Mouse (Mus musculus): ENCODE measurements around the gene Cysrt1. TPM values are rescaled to one million over a fixed set of nuclear protein-coding genes. Genes with fewer than 3 reads are reported as not detected.

Cysrt1 gene
- polyA plus RNA-seq, 1 experiment from 2014 or later = 0.75 TPM

GRCm38 (mm10) chr2:25288734-25289345, 46.6 kb upstream of the Cysrt1 start:
- no peak for TF ChIP-seq CTCF (IDR thresholded peaks at IDR 0.05; ENCODE audit: low read depth)
- peaks cover 12% of the 10 kb centered on the region; the same call in 1 of the 2 replicates for H3K4me1 ChIP-seq (replicated peaks; ENCODE audit: insufficient read depth, low read length)
- H3K9me3 ChIP-seq (replicated peaks; ENCODE audit: low read length) = no peaks in the 10 kb centered on the region
- DNase-seq (ENCODE audit: low spot score) (no peak), ATAC-seq (replicated peaks; ENCODE audit: low FRiP score, low read depth) (no peak)
- H3K9ac ChIP-seq (ENCODE audit: low read depth, low read length) = no peak overlapping the region
- H3K4me2 ChIP-seq (ENCODE audit: low read length) = no peak overlapping the region
- 81% methylated on average over 7 of the region's 7 CpGs for WGBS
- H3K27me3 ChIP-seq (ENCODE audit: insufficient read depth, low read length) = peaks cover 49% of the 10 kb centered on the region
- H3K4me3 ChIP-seq (replicated peaks; ENCODE audit: low read depth, low read length) = no peak overlapping the region
- H3K36me3 ChIP-seq (ENCODE audit: insufficient read depth, low read length) = peaks cover 22% of the 10 kb centered on the region
- no peak overlapping the region for H3K27ac ChIP-seq

DNA sequence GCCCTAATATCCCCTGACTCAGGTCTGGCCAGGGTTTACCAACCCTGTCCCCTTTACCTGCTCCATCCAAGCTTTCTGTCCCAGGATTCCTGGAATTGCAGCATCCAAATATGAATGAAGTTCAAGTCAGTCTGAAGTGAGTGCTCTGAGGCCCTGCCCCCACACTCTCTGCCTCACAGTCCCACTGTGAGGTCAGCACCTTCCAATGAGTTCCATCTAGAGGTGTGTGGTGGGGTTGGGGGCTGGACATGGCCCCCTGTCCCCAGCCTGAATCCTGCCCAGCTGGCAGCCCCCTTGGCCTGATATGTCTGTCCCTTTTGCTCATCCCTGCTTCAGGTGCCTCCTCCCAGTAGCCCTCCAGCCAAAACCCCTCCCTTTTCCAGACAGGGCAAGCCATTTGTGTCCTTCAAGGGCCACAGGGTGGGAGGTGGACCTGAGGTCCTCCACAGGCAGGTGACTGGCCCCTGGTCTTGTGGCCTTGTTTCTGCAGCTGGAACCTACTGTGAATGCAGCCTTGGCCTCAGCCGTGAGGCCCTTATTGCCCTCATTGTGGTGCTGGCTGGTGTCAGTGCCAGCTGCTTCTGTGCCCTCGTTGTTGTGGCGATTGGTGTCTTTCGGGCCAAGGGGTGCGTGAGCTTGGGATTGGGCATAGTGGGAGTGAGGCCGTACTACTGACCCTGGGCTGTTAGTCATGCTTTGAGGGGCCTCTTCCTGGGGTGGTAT, 45.8 kb upstream of the Cysrt1 start, which contains the start of gene Tmem210:
Gene Tmem210 (plus strand): TSS at position 219 of the 723 bp plus-strand sequence.
- Histone ChIP-seq H3K9me3 (replicated peaks; ENCODE audit: low read length) (no peaks in the 10 kb centered on the region), H3K4me3 (replicated peaks; ENCODE audit: low read depth, low read length) (no peak within 1 kb of the TSS), H3K36me3 (ENCODE audit: insufficient read depth, low read length) (peaks cover 29% of the 10 kb centered on the region), H3K27ac (peak within 1 kb of the TSS; percentile 55), H3K27me3 (ENCODE audit: insufficient read depth, low read length) (peaks cover 49% of the 10 kb centered on the region), H3K9ac (ENCODE audit: low read depth, low read length) (no peak within 1 kb of the TSS), H3K4me2 (ENCODE audit: low read length) (no peak within 1 kb of the TSS), H3K4me1 (replicated peaks; ENCODE audit: insufficient read depth, low read length) (peaks cover 12% of the 10 kb centered on the region; the same call in 1 of the 2 replicates)
- 82% methylated on average over 6 of the region's 6 CpGs for WGBS
- DNase-seq (ENCODE audit: low spot score) (no peak), ATAC-seq (replicated peaks; ENCODE audit: low FRiP score, low read depth) (no peak)
- no peak for TF ChIP-seq CTCF (IDR thresholded peaks at IDR 0.05; ENCODE audit: low read depth)

- TF ChIP-seq CTCF (IDR thresholded peaks at IDR 0.05; ENCODE audit: low read depth) = no peak
- Histone ChIP-seq H3K36me3 (ENCODE audit: insufficient read depth, low read length) (peaks cover 39% of the 10 kb centered on the region), H3K9me3 (replicated peaks; ENCODE audit: low read length) (no peaks in the 10 kb centered on the region), H3K27ac (peak overlapping the region; percentile 55), H3K4me1 (replicated peaks; ENCODE audit: insufficient read depth, low read length) (peaks cover 12% of the 10 kb centered on the region; the same call in 1 of the 2 replicates), H3K9ac (ENCODE audit: low read depth, low read length) (no peak overlapping the region), H3K27me3 (ENCODE audit: insufficient read depth, low read length) (peaks cover 41% of the 10 kb centered on the region), H3K4me2 (ENCODE audit: low read length) (no peak overlapping the region), H3K4me3 (replicated peaks; ENCODE audit: low read depth, low read length) (no peak overlapping the region)
- DNase-seq (ENCODE audit: low spot score) (no peak), ATAC-seq (replicated peaks; ENCODE audit: low FRiP score, low read depth) (no peak; the same call in 1 of the 2 replicates)
- WGBS = 47% methylated on average over 7 of the region's 7 CpGs
These were observed 44.8 kb upstream of the Cysrt1 start for GRCm38 (mm10) chr2:25286837-25287636.

DNA sequence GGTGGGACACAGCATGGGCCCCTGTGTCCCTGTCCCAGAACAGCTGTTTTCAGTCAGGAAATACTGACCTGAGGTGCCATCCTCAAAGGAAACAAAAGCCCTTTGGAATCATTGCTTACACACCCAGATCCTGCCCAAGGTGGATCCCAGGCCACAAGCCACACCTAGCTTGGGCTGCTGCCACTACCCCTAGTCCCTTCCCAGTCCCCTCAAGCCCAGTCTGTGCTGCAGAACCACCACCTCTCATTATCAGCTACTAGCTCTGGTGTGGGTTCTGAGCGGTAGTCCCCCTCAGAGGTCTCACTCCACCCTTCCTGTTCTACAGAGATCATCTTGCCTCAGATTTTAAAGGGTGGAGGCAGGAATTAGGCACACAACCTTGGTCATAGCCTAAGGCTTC, 44.1 kb upstream of the Cysrt1 start:
- ATAC-seq (replicated peaks; ENCODE audit: low FRiP score, low read depth) (no peak), DNase-seq (ENCODE audit: low spot score) (no peak)
- 90% methylated on average over 1 of the region's 1 CpGs for WGBS
- H3K4me2 ChIP-seq (ENCODE audit: low read length) = no peak overlapping the region
- no peaks in the 10 kb centered on the region for H3K9me3 ChIP-seq (replicated peaks; ENCODE audit: low read length)
- no peak overlapping the region for H3K4me3 ChIP-seq (replicated peaks; ENCODE audit: low read depth, low read length)
- peaks cover 42% of the 10 kb centered on the region for H3K36me3 ChIP-seq (ENCODE audit: insufficient read depth, low read length)
- H3K4me1 ChIP-seq (replicated peaks; ENCODE audit: insufficient read depth, low read length) = peaks cover 12% of the 10 kb centered on the region; the same call in 1 of the 2 replicates
- H3K27me3 ChIP-seq (ENCODE audit: insufficient read depth, low read length) = peaks cover 34% of the 10 kb centered on the region
- no peak overlapping the region for H3K9ac ChIP-seq (ENCODE audit: low read depth, low read length)
- peak overlapping the region; percentile 27 for H3K27ac ChIP-seq
- TF ChIP-seq CTCF (IDR thresholded peaks at IDR 0.05; ENCODE audit: low read depth) = no peak

DNA sequence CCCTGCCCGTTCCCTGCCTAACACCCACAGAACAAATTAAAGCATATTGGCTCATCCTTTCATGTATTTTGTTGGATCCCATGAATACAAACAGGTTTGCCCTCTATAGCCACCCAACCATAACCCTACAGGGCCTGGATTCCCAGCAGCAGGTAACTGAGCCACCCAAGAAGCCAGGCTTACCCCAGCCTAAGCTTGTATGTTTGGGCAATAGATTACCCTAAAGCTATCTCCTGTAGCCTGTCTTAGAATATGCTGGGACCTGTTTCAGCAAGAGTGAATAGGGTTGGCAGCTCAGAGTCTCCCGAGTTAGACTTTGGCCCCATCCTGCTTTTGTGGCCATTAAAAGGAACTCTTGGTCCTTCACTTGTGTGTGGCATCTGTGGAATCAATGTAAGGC, 43.3 kb upstream of the Cysrt1 start:
- no peak for ATAC-seq (replicated peaks; ENCODE audit: low FRiP score, low read depth)
- Histone ChIP-seq H3K27ac (no peak overlapping the region; the same call in 1 of the 2 replicates), H3K36me3 (ENCODE audit: insufficient read depth, low read length) (peaks cover 48% of the 10 kb centered on the region)

More for the DNA sequence above, 43.3 kb upstream of the Cysrt1 start:
- TF ChIP-seq CTCF (IDR thresholded peaks at IDR 0.05; ENCODE audit: low read depth) = no peak
- no peak overlapping the region for H3K4me2 ChIP-seq (ENCODE audit: low read length)
- H3K4me1 ChIP-seq (replicated peaks; ENCODE audit: insufficient read depth, low read length) = peaks cover 8% of the 10 kb centered on the region; the same call in 1 of the 2 replicates
- no peaks in the 10 kb centered on the region for H3K9me3 ChIP-seq (replicated peaks; ENCODE audit: low read length)
- no peak overlapping the region for H3K9ac ChIP-seq (ENCODE audit: low read depth, low read length)
- WGBS = 85% methylated on average over 2 of the region's 2 CpGs
- H3K27me3 ChIP-seq (ENCODE audit: insufficient read depth, low read length) = peaks cover 26% of the 10 kb centered on the region
- no peak overlapping the region for H3K4me3 ChIP-seq (replicated peaks; ENCODE audit: low read depth, low read length)
- DNase-seq (ENCODE audit: low spot score) = no peak

Measured in kidney, postnatal 0 days (tissue).